In genomic region chr6:33040360-33041090, GRCm38 (mm10) we compare ENCODE assay signal across 19 mouse cellular contexts.
"Had no signal": no experiment of that assay in that cellular context is flagged by ENCODE, and none has a peak within 500 bp of the region (broad histone marks: within the 10 kb centered on the region; RNA-seq: fewer than 3 reads in every experiment).

No protein-coding gene starts in this region.

- ATAC-seq: midbrain, embryonic 15.5 days had no signal

- H3K27me3 ChIP-seq: limb, embryonic 12.5 days; limb, embryonic 15.5 days; midbrain, embryonic 12.5 days; midbrain, embryonic 15.5 days; neural tube, embryonic 12.5 days; neural tube, embryonic 15.5 days had no signal

- H3K4me1 ChIP-seq: limb, embryonic 12.5 days had no signal

- DNase-seq: kidney, adult 18-20 months; kidney, adult 9 months; kidney, postnatal 14 days; kidney, postnatal 4 days; left cerebral cortex, postnatal 4 days; lung, postnatal 14 days; lung, postnatal 4 days; right cerebral cortex, adult 18-20 months; right cerebral cortex, postnatal 14 days; spleen, adult 18-20 months; thymus, adult 18-20 months; thymus, postnatal 36 days had no signal

- H3K4me2 ChIP-seq: limb, embryonic 12.5 days; limb, embryonic 15.5 days; midbrain, embryonic 12.5 days; midbrain, embryonic 15.5 days; neural tube, embryonic 12.5 days; neural tube, embryonic 15.5 days had no signal

- H3K9me3 ChIP-seq: limb, embryonic 15.5 days; midbrain, embryonic 12.5 days; midbrain, embryonic 15.5 days; neural tube, embryonic 12.5 days; neural tube, embryonic 15.5 days had no signal

- H3K9ac ChIP-seq: limb, embryonic 12.5 days; limb, embryonic 15.5 days; liver, embryonic 14.5 days; midbrain, embryonic 12.5 days; midbrain, embryonic 15.5 days; neural tube, embryonic 12.5 days; neural tube, embryonic 15.5 days had no signal

- H3K4me3 ChIP-seq: limb, embryonic 12.5 days; limb, embryonic 15.5 days; midbrain, embryonic 12.5 days; midbrain, embryonic 15.5 days; neural tube, embryonic 12.5 days; neural tube, embryonic 15.5 days had no signal

- H3K27ac ChIP-seq: limb, embryonic 12.5 days; limb, embryonic 15.5 days; liver, embryonic 14.5 days; midbrain, embryonic 12.5 days; midbrain, embryonic 15.5 days; neural tube, embryonic 12.5 days; neural tube, embryonic 15.5 days had no signal
